Mouse (Mus musculus) embryo, embryonic 10.5 days (tissue): ENCODE results near the gene D930020B18Rik.

Experiments used
- DNase-seq: peaks from one replicate; pipeline ENCODE4 v3.0.0-alpha.2; 2015; ENCODE audit warnings: low spot score

Gene D930020B18Rik

DNA sequence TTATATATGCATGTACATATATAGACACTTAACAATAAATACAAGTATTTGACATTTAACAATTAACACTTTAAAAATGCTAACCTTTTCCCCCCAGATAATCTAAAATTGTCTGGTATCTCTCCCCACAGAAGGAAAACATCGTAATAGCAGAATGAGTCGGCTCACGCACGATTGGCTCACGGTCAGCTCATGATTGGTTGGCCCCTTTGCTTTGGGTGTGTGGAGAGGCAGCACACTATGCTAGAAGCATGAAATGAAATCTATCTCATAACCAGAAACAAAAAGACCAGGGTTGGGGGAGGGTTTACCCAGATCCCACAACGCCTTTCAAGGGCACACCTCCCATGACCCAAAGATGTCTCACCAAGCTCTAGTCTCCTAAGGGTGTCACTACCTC is 63.5 kb downstream of the D930020B18Rik start:
- DNase-seq = no peak

DNA sequence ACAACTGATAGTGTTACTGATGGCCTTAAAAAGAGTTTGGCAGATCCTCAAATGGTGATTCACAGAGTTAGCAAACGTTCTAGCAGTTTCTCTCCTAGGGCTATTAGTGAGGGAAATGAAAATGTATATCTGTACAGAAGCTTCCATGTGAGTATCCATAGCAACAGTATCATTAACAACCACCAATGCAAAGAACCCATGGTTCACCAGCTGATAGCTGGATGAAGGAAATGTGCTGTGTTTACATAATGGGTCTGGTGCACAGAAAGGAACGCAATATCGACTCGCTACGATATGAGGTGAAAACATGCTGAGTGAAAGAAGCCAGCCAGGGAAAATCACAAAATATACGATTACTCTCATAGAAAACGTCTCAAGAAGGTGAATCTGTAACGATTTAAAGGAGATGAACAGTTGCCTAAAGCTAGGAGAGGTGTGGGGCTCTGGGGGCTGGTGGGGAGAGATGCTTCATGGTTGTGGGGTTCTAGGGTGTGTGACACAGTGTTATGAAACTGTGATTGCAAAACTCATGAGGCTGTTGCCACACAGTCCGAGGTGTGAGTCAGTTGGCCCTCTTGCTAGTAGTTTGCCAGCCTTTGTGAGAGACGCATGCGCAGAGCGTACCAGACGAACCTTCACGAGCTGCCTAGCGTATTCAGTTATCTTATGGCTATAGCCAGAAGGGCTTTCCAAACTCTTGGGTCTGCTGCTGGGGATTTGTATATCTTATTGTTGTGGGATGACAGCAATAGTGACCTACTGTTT is 64.2 kb downstream of the D930020B18Rik start:
- DNase-seq = no peak

GRCm38 (mm10) chr10:121716862-121717261 is 75.5 kb downstream of the D930020B18Rik start:
- no peak for DNase-seq

GRCm38 (mm10) chr10:121718896-121719585 is 77.7 kb downstream of the D930020B18Rik start:
- DNase-seq = no peak

- no peak for DNase-seq
Measured at GRCm38 (mm10) chr10:121720701-121721100, 79.3 kb downstream of the D930020B18Rik start.

GRCm38 (mm10) chr10:121726505-121726904 is 85.1 kb downstream of the D930020B18Rik start:
- DNase-seq = no peak

- DNase-seq = no peak
Measured at GRCm38 (mm10) chr10:121727151-121727550, 85.8 kb downstream of the D930020B18Rik start.

- no peak for DNase-seq
Measured at GRCm38 (mm10) chr10:121728226-121728625, 86.8 kb downstream of the D930020B18Rik start.

DNA sequence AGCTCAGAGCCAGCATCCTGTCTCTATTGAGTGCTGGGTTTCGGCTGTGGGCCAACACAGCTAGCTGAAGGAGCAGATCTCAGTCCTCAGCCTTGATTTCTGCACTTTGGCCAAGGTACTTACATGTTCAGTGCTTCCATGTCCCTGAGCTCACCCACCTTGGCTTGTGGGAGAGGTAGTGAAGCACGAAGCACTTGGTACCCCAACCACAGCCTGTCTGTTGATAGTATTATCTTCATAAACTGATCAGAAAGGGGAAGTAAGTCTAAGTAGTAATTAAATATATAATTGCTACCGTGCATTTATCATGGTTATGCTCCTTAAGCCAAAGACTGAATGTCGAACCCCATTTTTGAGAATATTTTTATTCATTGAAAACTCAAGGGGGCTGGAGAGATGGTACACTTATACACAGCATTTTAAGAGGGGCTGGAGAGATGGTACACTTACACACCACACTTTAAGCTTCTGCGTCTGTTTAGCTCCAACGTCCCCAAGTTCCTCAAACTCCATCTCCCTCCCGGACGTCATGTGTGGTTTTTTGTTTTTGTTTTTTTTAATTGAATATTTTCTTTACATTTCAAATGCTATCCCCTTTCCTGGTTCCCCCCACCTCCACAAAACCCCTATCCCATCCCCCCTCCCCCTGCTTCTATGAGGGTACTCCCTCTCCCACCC is 89.8 kb downstream of the D930020B18Rik start:
- DNase-seq = no peak

DNA sequence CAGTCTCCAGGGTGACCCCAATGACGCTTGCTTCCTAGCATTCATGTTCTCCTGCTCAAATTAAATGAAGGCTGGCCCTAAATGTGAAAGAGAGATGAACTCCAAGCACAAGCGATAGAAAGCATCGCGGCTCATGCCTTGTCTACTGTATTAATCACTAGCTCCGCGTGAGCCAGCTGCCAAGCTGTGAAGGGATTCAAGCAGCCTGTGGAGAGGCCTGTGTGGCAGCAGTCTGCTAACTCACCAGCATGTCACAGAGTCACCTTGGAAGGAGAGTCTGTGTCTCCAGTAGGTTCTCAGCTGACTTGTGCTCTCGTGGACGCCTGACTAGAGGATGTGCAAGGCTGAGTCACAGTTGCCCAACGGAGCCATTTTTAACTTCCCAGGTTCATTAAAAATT is 91.2 kb downstream of the D930020B18Rik start:
- no peak for DNase-seq

- DNase-seq = no peak
Measured at GRCm38 (mm10) chr10:121737256-121737655, 95.9 kb downstream of the D930020B18Rik start.

DNA sequence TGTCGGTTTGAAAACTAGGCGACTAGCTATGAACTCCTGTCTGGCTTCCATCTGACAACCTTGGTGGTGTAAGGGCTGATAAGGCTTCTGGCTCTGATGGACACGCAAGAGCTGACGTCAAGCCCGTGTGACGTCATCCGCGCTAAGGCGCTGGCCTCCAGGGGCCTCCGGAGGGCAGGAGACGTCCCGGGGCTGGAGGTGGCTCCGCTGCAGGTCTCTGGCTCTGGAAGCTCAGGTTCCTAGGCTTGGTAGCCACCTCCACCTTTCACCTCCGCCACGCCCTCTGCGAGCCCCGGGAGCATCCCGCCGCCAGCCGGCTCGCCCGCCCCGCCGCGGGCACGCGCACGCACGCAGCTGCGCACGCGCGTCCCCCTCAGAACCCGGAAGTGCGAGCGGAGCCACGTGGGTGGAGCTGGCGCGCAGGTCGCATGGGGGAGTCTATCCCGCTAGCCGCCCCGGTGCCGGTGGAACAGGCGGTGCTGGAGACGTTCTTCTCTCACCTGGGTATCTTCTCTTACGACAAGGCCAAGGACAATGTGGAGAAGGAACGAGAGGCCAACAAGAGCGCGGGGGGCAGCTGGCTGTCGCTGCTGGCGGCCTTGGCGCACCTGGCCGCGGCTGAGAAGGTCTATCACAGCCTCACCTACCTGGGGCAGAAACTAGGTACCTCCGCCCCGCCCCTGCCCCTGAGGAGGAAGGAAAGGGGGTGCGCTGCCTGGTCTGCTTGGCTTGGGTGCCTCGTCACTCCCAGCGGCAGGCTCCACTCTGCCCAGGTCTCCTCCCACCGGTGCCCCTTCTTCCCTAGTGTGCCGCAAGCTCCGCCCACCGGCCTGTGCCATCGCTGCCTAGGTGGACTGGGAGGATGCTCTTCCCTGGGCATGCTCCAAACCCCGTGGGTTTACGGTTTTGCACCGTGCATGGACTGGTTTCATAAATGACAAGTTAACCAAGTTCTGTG is 98.4 kb downstream of the D930020B18Rik start, which contains the start of gene BC048403:
Gene BC048403 (plus strand): TSS at position 390 of the 958 bp plus-strand sequence.
- peak; percentile 87 for DNase-seq

DNA sequence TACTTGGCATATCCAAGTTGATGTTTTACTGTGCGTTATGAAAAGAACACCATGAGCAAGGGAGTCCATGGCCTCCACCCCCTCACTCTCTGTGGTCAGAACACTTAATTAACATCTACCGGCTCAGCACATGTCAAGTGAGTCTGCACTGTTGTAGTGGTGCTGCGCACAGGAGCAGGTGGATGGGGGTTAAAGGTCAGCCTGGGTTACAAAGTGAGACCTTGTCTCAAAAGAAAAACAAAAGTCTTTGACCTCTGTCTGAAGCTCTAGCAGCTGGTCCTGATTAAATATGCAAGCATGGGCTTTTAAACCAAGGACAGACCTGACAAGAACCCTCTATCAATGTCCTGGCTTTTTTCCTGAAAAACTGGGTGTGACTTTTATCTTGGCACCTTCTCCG is 100.9 kb downstream of the D930020B18Rik start:
- peak; percentile 65 for DNase-seq
